Mouse (Mus musculus): ENCODE measurements around the gene Avpr2.

Avpr2 gene

DNA sequence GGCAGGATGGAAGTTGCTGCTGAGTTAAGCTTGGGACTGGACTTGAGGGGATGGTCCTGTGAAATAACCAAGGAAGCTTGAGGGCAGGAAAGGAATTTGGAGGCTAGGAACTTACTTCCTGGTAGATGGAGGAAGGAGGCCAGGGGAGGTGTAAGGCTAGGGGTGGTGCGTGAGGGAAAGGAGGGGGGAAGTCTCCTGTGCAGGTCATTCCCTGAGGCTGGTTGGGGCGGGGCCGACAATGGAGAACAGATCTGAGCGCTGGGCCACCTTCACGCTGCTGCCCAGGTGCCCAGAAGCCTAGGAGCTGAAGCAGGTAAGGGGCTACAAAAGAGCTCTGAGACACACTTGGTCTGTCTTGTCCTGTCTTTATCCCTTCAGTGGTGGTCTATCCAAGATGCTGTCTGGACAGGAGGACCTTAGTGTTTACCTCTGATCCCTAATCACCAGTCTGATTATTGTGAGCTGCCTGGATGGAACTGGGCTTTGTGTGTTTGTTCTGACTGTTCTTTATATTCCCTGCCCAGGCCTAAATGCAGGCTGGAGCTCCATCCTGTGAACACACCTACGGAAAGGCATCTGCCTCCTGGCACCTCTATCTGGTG, at the start of gene Avpr2:
Gene Avpr2, plus strand, starts transcription at position 552 of the 602 bp plus-strand sequence.
- H3K36me3 ChIP-seq (ENCODE audit: insufficient read depth, low read length), result no peaks in the 10 kb centered on the region
- H3K4me1 ChIP-seq (replicated peaks; ENCODE audit: low read depth, low read length), result no peaks in the 10 kb centered on the region

GRCm38 (mm10) chrX:73854326-73855086, 37.4 kb upstream of the Avpr2 start:
- H3K9me3 ChIP-seq (ENCODE audit: low read length), result no peaks in the 10 kb centered on the region
- TF ChIP-seq POU5F1 (IDR thresholded peaks at IDR 0.05; ENCODE audit: borderline replicate concordance, low read length), result no peak
- TF ChIP-seq NANOG (IDR thresholded peaks at IDR 0.05; ENCODE audit: borderline replicate concordance, low read length), result no peak
- no peak for TF ChIP-seq CTCF (conservative IDR thresholded peaks at IDR 0.05; ENCODE audit: low read length)
- no peaks in the 10 kb centered on the region for H3K4me1 ChIP-seq (replicated peaks; ENCODE audit: low read depth, low read length)
- H3K4me3 ChIP-seq (replicated peaks; ENCODE audit: low read length), result no peak overlapping the region
- no peaks in the 10 kb centered on the region for H3K27me3 ChIP-seq (ENCODE audit: insufficient read depth, low read length)
- no peaks in the 10 kb centered on the region for H3K36me3 ChIP-seq (ENCODE audit: insufficient read depth, low read length)

More for the DNA sequence above, at the start of gene Avpr2:
- Histone ChIP-seq H3K27me3 (ENCODE audit: insufficient read depth, low read length) (no peaks in the 10 kb centered on the region), H3K4me3 (replicated peaks; ENCODE audit: low read length) (peak within 1 kb of the TSS; percentile 17; the same call in 1 of the 2 replicates), H3K9me3 (ENCODE audit: low read length) (no peaks in the 10 kb centered on the region)
- no peak for TF ChIP-seq NANOG (IDR thresholded peaks at IDR 0.05; ENCODE audit: borderline replicate concordance, low read length)
- TF ChIP-seq POU5F1 (IDR thresholded peaks at IDR 0.05; ENCODE audit: borderline replicate concordance, low read length), result no peak
- no peak for TF ChIP-seq CTCF (conservative IDR thresholded peaks at IDR 0.05; ENCODE audit: low read length)

DNA sequence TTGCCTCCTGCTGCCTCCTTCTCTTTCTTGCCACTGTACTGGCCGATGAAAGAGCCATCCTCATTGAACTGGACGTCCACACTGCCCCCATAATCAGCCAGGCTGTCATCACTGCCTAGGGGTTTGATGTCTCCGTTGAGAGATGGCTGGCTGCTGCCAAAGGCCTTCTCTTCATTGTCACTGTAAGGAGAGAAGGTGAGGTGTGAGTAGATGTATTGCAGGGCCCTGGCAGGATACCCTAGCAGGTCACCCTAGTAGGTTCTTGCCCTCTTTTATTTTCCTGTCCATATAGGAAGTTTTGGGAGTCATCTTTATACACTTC, 36.9 kb upstream of the Avpr2 start:
- Histone ChIP-seq H3K36me3 (ENCODE audit: insufficient read depth, low read length) (no peaks in the 10 kb centered on the region), H3K27me3 (ENCODE audit: insufficient read depth, low read length) (no peaks in the 10 kb centered on the region), H3K9me3 (ENCODE audit: low read length) (no peaks in the 10 kb centered on the region), H3K4me1 (replicated peaks; ENCODE audit: low read depth, low read length) (no peaks in the 10 kb centered on the region), H3K4me3 (replicated peaks; ENCODE audit: low read length) (no peak overlapping the region)
- no peak for TF ChIP-seq CTCF (conservative IDR thresholded peaks at IDR 0.05; ENCODE audit: low read length)
- no peak for TF ChIP-seq POU5F1 (IDR thresholded peaks at IDR 0.05; ENCODE audit: borderline replicate concordance, low read length)
- no peak for TF ChIP-seq NANOG (IDR thresholded peaks at IDR 0.05; ENCODE audit: borderline replicate concordance, low read length)

GRCm38 (mm10) chrX:73864692-73865091, 27.2 kb upstream of the Avpr2 start:
- Histone ChIP-seq H3K4me3 (replicated peaks; ENCODE audit: low read length) (no peak overlapping the region), H3K9me3 (ENCODE audit: low read length) (no peaks in the 10 kb centered on the region), H3K27me3 (ENCODE audit: insufficient read depth, low read length) (no peaks in the 10 kb centered on the region), H3K36me3 (ENCODE audit: insufficient read depth, low read length) (no peaks in the 10 kb centered on the region), H3K4me1 (replicated peaks; ENCODE audit: low read depth, low read length) (no peaks in the 10 kb centered on the region)
- no peak for TF ChIP-seq NANOG (IDR thresholded peaks at IDR 0.05; ENCODE audit: borderline replicate concordance, low read length)
- no peak for TF ChIP-seq CTCF (conservative IDR thresholded peaks at IDR 0.05; ENCODE audit: low read length)
- no peak for TF ChIP-seq POU5F1 (IDR thresholded peaks at IDR 0.05; ENCODE audit: borderline replicate concordance, low read length)

DNA sequence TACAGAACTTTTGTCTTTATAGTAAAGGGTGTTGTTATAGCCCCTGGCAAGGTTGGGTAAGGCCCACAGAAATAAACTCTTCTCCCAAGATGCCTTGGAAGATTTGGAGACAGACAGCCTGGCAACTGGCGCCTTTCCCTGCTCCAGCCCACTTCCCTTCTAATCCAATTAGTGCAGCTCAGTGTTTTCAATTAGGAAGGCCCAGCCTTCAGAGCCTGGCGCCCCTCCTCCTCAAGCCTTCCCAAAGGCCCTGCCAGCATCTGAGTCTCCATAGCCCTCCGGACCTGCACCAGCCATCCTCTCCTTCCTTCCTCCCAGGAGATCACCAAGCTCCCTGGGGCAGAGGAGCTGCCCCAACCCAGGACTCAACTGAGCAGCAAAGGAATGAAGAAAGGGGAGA, 24.6 kb upstream of the Avpr2 start:
- TF ChIP-seq POU5F1 (IDR thresholded peaks at IDR 0.05; ENCODE audit: borderline replicate concordance, low read length), result no peak
- TF ChIP-seq NANOG (IDR thresholded peaks at IDR 0.05; ENCODE audit: borderline replicate concordance, low read length), result no peak
- no peak for TF ChIP-seq CTCF (conservative IDR thresholded peaks at IDR 0.05; ENCODE audit: low read length)
- H3K9me3 ChIP-seq (ENCODE audit: low read length), result no peaks in the 10 kb centered on the region
- no peaks in the 10 kb centered on the region for H3K36me3 ChIP-seq (ENCODE audit: insufficient read depth, low read length)
- H3K4me1 ChIP-seq (replicated peaks; ENCODE audit: low read depth, low read length), result no peaks in the 10 kb centered on the region
- H3K27me3 ChIP-seq (ENCODE audit: insufficient read depth, low read length), result no peaks in the 10 kb centered on the region
- no peak overlapping the region for H3K4me3 ChIP-seq (replicated peaks; ENCODE audit: low read length)

GRCm38 (mm10) chrX:73867852-73868251, 24.1 kb upstream of the Avpr2 start:
- Histone ChIP-seq H3K9me3 (ENCODE audit: low read length) (no peaks in the 10 kb centered on the region), H3K4me3 (replicated peaks; ENCODE audit: low read length) (no peak overlapping the region), H3K27me3 (ENCODE audit: insufficient read depth, low read length) (no peaks in the 10 kb centered on the region), H3K4me1 (replicated peaks; ENCODE audit: low read depth, low read length) (no peaks in the 10 kb centered on the region), H3K36me3 (ENCODE audit: insufficient read depth, low read length) (no peaks in the 10 kb centered on the region)
- TF ChIP-seq NANOG (IDR thresholded peaks at IDR 0.05; ENCODE audit: borderline replicate concordance, low read length) (no peak), CTCF (conservative IDR thresholded peaks at IDR 0.05; ENCODE audit: low read length) (no peak), POU5F1 (IDR thresholded peaks at IDR 0.05; ENCODE audit: borderline replicate concordance, low read length) (no peak)

- no peak for TF ChIP-seq CTCF (conservative IDR thresholded peaks at IDR 0.05; ENCODE audit: low read length)
- TF ChIP-seq NANOG (IDR thresholded peaks at IDR 0.05; ENCODE audit: borderline replicate concordance, low read length), result no peak
- no peak for TF ChIP-seq POU5F1 (IDR thresholded peaks at IDR 0.05; ENCODE audit: borderline replicate concordance, low read length)
- Histone ChIP-seq H3K9me3 (ENCODE audit: low read length) (no peaks in the 10 kb centered on the region), H3K27me3 (ENCODE audit: insufficient read depth, low read length) (no peaks in the 10 kb centered on the region), H3K4me1 (replicated peaks; ENCODE audit: low read depth, low read length) (no peaks in the 10 kb centered on the region), H3K36me3 (ENCODE audit: insufficient read depth, low read length) (no peaks in the 10 kb centered on the region), H3K4me3 (replicated peaks; ENCODE audit: low read length) (no peak overlapping the region)
Measured at GRCm38 (mm10) chrX:73869334-73869733, 22.6 kb upstream of the Avpr2 start.

DNA sequence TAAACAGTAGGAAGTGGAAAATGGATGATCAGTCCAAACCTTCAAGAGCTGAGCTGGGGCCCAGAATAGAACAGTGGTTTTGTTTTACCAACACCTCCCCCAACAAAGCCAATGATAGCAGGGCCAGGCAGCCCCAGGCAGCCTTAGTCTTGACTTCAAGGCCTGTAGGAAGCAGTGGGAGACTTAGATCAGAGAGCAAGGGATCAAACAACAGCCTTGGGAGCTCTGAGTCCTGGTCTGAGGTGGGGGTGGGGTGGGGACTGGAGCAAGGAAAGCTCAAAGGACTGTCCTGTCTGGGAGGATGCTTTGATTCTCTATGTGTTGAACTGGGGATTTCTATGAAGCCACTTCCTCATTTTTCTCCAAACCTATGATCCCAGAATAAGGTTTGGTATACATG, 20.4 kb upstream of the Avpr2 start:
- no peaks in the 10 kb centered on the region for H3K36me3 ChIP-seq (ENCODE audit: insufficient read depth, low read length)
- H3K27me3 ChIP-seq (ENCODE audit: insufficient read depth, low read length), result 0 out of 2 replicates have a peak, but pooled peaks cover under 1% of the 10 kb centered on the region
- no peaks in the 10 kb centered on the region for H3K4me1 ChIP-seq (replicated peaks; ENCODE audit: low read depth, low read length)
- no peaks in the 10 kb centered on the region for H3K9me3 ChIP-seq (ENCODE audit: low read length)
- TF ChIP-seq NANOG (IDR thresholded peaks at IDR 0.05; ENCODE audit: borderline replicate concordance, low read length) (no peak), POU5F1 (IDR thresholded peaks at IDR 0.05; ENCODE audit: borderline replicate concordance, low read length) (no peak), CTCF (conservative IDR thresholded peaks at IDR 0.05; ENCODE audit: low read length) (no peak)
- H3K4me3 ChIP-seq (replicated peaks; ENCODE audit: low read length), result no peak overlapping the region

All from E14TG2a.4 (cell line).